Mouse (Mus musculus): ENCODE results near the gene Shd. TPM values are rescaled to one million over a fixed set of nuclear protein-coding genes. Genes with fewer than 3 reads are reported as not detected.

Shd gene
- polyA plus RNA-seq (2017; shearing (Covaris generic)): 1 to 10 TPM in 1 of 2 experiments, under 1 TPM in 1; 0.29 to 1.8 TPM

DNA sequence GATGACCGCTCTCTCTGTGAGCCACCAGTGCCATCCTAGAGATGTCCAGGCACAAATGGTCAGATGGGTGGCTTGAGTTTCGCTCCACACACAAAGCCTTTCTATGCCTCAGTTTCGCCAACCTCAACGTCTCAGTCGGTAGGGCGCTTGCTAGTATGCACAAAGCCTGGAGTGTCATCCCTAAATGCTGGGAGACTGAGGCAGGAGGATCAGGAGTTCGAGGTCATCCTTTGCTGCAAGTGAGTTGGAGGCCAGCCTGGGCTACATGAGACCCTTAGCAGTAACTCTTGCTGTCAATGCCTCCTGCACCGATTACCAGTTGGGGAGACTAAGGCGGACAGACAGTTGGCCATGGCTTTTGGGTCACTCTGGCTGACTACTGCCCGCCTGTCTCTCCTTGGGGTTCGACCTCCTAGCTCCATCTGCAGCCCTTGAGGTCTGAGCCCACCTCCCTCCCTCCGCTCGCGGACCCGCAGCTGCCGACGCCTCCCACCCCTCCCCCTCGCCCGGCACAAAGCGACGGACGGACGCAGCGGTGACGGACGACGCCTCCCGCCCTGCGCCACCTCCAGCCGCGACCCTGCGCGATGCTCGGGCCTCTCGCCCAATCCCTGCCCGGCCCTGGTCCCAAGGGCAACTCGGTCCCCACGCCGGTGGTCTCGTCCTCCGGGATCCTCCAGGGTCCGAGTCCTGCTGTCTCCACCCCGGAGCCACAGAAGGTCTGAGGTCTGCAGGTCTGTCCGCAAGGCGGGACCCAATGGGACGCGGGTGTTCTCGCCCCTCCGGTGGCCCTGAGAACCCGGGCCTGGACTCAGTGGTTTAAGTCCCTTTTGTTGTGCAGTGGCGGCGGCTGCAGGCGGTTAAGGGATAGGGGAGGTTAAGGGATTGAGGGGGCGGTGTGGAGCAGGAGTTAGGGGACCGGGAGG, at the start of gene Shd:
Gene Shd (plus strand): TSS at position 502 of the 926 bp plus-strand sequence.

DNA sequence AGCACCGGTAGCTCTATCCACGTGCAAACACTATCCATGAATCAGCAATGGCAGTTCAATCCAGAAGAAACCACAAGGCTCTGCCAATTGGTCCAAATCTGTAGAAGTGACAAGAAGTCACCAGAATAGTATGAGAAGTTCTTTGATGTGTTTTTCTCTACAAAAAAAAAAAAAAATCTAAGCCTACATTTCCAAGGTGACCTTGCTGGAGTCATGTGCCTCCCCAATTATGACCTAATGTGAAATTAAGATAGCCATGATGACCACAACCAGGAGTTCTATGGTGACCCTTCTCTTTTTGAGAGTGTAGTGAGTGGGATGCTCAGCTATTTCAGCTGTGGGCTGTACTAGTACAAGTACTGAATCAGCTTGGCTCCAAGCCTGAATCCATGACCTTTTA, 20.9 kb upstream of the Shd start, which contains the start of gene Zfp119b:
Gene Zfp119b (minus strand): TSS at position 101 of the 400 bp plus-strand sequence.

DNA sequence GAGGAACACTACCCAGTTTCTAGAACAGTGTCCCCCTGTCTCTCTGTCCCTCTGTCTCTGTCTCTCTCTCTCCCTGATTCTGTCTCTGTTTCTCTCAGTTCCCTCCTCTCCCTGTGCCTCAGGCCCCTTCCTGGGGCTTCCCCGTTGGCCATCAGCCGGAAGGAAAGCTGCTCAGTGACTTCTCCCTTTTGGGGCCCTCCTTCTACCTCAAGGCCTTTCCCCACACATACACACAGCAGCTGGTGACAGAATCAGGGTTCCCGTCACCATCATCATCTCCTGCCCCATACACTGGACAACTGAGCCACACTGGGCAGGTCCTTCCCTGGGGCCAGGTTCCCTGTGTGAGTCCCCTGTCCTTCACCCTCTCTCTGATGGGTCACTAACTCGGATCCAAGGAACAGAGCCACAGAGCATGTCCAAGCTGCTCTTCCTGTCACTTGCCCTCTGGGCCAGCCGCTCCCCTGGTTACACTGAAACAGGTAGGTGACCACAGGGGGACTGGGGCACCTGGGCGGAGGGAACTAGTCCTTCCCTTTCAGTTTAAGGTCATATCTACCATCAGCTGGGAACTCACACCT, 17.7 kb upstream of the Shd start, which contains the start of gene Ebi3:
Gene Ebi3 (plus strand): TSS at position 194 of the 581 bp plus-strand sequence.

DNA sequence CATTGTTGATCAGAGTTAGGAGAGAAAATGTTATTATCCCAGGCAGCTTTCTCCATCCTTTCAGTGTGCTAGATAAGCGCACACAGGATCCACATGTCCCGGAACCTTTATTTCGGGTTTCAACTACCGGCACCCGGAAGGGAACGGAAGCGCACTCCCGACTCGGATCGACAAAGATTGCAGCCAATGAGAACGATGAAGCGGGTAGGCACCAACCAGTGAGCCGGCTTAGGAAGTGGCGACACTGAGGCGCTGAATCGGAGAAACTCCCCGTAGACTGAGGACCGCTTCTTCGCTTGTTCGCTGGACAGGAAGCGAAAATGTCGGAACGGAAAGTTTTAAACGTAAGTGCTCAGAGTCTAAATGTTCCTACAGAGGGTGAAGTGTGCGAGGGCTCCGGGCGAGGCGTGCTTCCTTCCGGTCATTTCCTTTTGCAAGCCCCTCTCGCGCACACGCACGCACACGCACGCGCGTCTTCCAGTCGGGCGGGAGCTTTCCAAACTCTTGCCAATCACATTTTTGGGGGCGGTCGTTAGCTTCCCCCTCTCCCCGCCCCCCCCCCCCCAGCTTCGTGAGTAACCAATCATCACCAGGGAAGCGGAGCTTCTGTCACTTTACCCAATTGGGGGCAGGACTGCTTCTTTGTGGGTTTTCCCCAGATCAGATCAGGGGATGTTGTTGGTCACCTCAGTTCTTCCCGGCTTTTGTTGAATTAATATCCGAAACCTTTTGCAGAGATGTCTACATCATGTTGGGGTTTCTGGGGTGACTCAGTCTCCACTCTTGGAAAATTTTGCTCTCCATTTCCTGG, 11.1 kb upstream of the Shd start, which contains the start of gene Yju2:
Gene Yju2 (plus strand): TSS at position 182 of the 811 bp plus-strand sequence.

DNA sequence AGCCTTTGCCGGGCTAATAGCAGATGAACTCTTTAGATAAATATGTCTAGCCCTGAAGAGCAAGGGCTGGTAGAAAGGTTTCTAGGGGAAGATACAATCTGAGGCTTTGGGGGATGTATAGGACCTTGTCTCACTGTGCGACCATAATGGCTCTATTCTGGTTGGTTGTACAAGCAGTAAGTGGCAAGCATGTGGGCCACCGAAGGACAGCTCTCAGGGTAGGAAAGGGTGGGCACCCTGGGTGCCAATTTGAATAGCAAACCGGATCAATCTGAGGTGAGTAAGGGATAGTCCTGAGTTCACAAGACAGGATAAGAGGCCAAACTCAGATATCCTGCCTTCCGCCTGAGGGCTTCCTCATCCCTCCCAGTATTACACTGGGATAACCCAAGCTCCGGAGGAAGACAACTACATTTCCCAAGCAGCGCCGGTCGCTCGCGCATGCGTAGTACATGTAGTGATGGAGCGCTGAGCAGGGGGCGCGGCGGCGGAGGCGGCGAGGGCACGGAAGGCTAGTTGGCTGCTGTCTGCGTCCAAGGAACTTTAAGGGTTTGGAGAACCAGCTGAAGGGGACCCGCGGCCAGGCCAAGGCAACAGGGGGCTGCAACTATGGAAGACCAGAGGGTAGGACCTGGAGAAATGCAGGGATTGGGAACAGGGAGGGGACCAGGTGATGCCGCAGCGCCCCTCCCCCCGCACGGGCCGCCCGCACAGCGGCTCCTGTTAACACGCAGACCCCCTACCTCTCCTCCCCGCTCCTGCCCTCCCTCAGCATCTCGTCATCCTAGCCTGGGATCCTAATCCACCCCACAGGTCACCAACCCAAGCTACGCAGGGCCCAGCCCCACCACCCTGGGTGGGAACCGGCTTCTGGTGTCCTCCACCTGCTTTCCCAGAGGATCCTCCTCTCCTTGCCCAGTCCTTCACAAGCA, 16.0 kb downstream of the Shd start, which contains the start of gene Fsd1:
Gene Fsd1 (plus strand): TSS at position 480 of the 932 bp plus-strand sequence.

DNA sequence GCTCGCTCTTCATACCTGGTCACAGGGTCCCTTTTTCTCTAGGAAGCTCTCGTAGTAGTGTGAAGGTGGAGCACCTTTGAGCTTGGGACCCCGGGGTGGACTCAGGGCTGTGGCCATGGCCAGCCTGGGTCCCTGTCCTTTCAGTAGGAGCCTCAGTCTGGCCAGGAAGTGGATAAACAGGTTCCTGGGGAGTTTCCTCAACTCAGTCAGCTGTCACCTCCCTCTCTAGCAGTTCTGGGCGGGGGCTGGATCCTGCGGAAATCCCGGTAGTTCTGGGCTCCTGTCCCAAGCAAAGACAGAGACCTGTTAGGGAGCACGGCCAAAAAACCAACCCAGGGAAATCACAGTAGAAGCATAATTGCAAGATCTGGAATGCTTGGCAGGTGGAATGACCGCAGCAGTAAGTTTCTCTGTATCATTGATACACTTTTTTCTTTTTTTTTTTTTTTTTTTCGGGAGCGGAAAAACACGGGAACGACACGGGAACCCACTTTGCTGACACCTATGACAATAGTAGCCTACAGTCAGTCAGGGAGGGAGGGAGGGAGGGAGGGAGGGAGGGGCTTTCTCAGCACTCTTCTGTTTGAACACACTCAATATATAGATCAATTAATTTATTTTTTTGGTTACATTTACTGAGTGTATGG, 35.3 kb downstream of the Shd start, which contains the start of the genes Stap2 and Mpnd:
Gene Stap2 (minus strand): TSS at position 170 of the 647 bp plus-strand sequence.
Gene Mpnd (plus strand): TSS at position 297 of the 647 bp plus-strand sequence.

Other genes starting within 250 kb of the Shd start
- gene Adgre4, start 220.5 kb upstream of the Shd start, polyA plus RNA-seq (2017; shearing (Covaris generic)): 1 to 10 TPM in 1 of 2 experiments, under 1 TPM in 1; 0.07 to 3.4 TPM
- gene Zfp119a, start 91.5 kb upstream of the Shd start, polyA plus RNA-seq (2017; shearing (Covaris generic)): 10 to 100 TPM; 16.1 to 19.4 TPM
- 10 to 100 TPM; 25.2 to 34.0 TPM for gene Zfp959, start 78.4 kb upstream of the Shd start, polyA plus RNA-seq (2017; shearing (Covaris generic))
- 10 to 100 TPM; 10.5 to 15.5 TPM for gene Zfp119b, start 21.0 kb upstream of the Shd start, polyA plus RNA-seq (2017; shearing (Covaris generic))
- 10 to 100 TPM; 26.7 to 76.0 TPM for gene Ebi3, start 17.8 kb upstream of the Shd start, polyA plus RNA-seq (2017; shearing (Covaris generic))
- gene Yju2, start 11.4 kb upstream of the Shd start, polyA plus RNA-seq (2017; shearing (Covaris generic)): 10 to 100 TPM; 30.7 to 34.7 TPM
- gene Fsd1, start 16.0 kb downstream of the Shd start, polyA plus RNA-seq (2017; shearing (Covaris generic)): 1 to 10 TPM; 2.4 to 4.9 TPM
- gene Stap2, start 35.1 kb downstream of the Shd start, polyA plus RNA-seq (2017; shearing (Covaris generic)): 1 to 10 TPM in 1 of 2 experiments, under 1 TPM in 1; 0.48 to 1.7 TPM
- gene Mpnd, start 35.2 kb downstream of the Shd start, polyA plus RNA-seq (2017; shearing (Covaris generic)): 100 to 1,000 TPM; 114 to 185 TPM
- 100 to 1,000 TPM; 167 to 234 TPM for gene Sh3gl1, start 66.2 kb downstream of the Shd start, polyA plus RNA-seq (2017; shearing (Covaris generic))
- gene Chaf1a, start 70.0 kb downstream of the Shd start, polyA plus RNA-seq (2017; shearing (Covaris generic)): 1 to 10 TPM; 2.9 to 3.2 TPM
- 10 to 100 TPM; 65.6 to 85.6 TPM for gene Ubxn6, start 104.6 kb downstream of the Shd start, polyA plus RNA-seq (2017; shearing (Covaris generic))
- 100 to 1,000 TPM; 137 to 167 TPM for gene Hdgfl2, start 109.2 kb downstream of the Shd start, polyA plus RNA-seq (2017; shearing (Covaris generic))
- not detected for gene Plin4, start 139.3 kb downstream of the Shd start, polyA plus RNA-seq (2017; shearing (Covaris generic))
- not detected for gene Plin5, start 147.1 kb downstream of the Shd start, polyA plus RNA-seq (2017; shearing (Covaris generic))
- under 1 TPM; 0.20 to 0.29 TPM for gene Lrg1, start 151.5 kb downstream of the Shd start, polyA plus RNA-seq (2017; shearing (Covaris generic))
- under 1 TPM; 0.20 to 0.59 TPM for gene Sema6b, start 169.9 kb downstream of the Shd start, polyA plus RNA-seq (2017; shearing (Covaris generic))
- 10 to 100 TPM; 28.7 to 32.9 TPM for gene Tnfaip8l1, start 192.0 kb downstream of the Shd start, polyA plus RNA-seq (2017; shearing (Covaris generic))
- gene Mydgf, start 213.5 kb downstream of the Shd start, polyA plus RNA-seq (2017; shearing (Covaris generic)): 10 to 100 TPM; 53.0 to 57.5 TPM
- gene Dpp9, start 248.4 kb downstream of the Shd start, polyA plus RNA-seq (2017; shearing (Covaris generic)): 10 to 100 TPM; 48.5 to 51.0 TPM